Mouse (Mus musculus) hindbrain, embryonic 15.5 days (tissue): ENCODE results near the gene Zbtb42. TPM values are rescaled to one million over a fixed set of nuclear protein-coding genes. Genes with fewer than 3 reads are reported as not detected.

Experiments used
- ATAC-seq: fragments of 200-750 bp; cut with Nextera tagmentation; 2 replicates; pipeline ENCODE4 v1.8.0; 2017; ENCODE audit warnings: low read depth, moderate number of reproducible peaks, moderate TSS enrichment; ENCODE audit not compliant: low FRiP score
- H3K27ac ChIP-seq: fragments of 300-500 bp; sonication (generic); replicated peaks from 2 replicates; pipeline ENCODE4 v1.5.1; 2015; ENCODE audit warnings: mild to moderate bottlenecking, inconsistent platforms
- H3K27me3 ChIP-seq: fragments of 300-500 bp; sonication (generic); 2 replicates; pipeline ENCODE4 v1.6.1; 2015; ENCODE audit warnings: control low read depth, inconsistent platforms
- H3K36me3 ChIP-seq: fragments of 300-500 bp; sonication (generic); 2 replicates; pipeline ENCODE4 v1.6.1; 2015; ENCODE audit warnings: control low read depth, inconsistent platforms
- H3K4me1 ChIP-seq: fragments of 300-500 bp; sonication (generic); replicated peaks from 2 replicates; pipeline ENCODE4 v1.6.1; 2015; ENCODE audit warnings: control low read depth, inconsistent platforms
- H3K4me2 ChIP-seq: fragments of 300-500 bp; sonication (generic); 2 replicates; pipeline ENCODE4 v1.6.1; 2015; ENCODE audit warnings: moderate library complexity, mild to moderate bottlenecking, inconsistent platforms
- H3K4me3 ChIP-seq: fragments of 300-500 bp; sonication (generic); 2 replicates; pipeline ENCODE4 v1.5.1; 2015; ENCODE audit warnings: mild to moderate bottlenecking, inconsistent platforms
- H3K9ac ChIP-seq: fragments of 300-500 bp; sonication (generic); 2 replicates; pipeline ENCODE4 v1.6.1; 2015; ENCODE audit warnings: inconsistent platforms
- H3K9me3 ChIP-seq: fragments of 300-500 bp; sonication (generic); 2 replicates; pipeline ENCODE4 v1.6.1; 2016; ENCODE audit warnings: control low read depth, inconsistent platforms
- WGBS: fragments of 180-500 bp; shearing (Covaris S2); methylation state at CpG from one replicate; pipeline ENCODE4 v1.1.7; 2015; 5-methylcytosine and 5-hydroxymethylcytosine counted together
- microRNA-seq: library from miRNA; unstranded; fragments of <30 nt; microRNA quantifications from one replicate; pipeline ENCODE4, GENCODE M21; 2016
- polyA plus RNA-seq: library from polyadenylated mRNA; unstranded; fragments of >200 nt; fragmentation: Nextera tagmentation; extraction: Ambion mirVana; gene quantifications from 2 replicates; pipeline ENCODE4 v1.2.1, GENCODE M21; 2015

Gene Zbtb42
- polyA plus RNA-seq, 1 experiment from 2014 or later, result 4.2 TPM

GRCm38 (mm10) chr12:112722240-112723027 lies 43.8 kb downstream of the Zbtb42 start:
- Histone ChIP-seq H3K4me1 (peaks cover 52% of the 10 kb centered on the region), H3K27me3 (peaks cover 2% of the 10 kb centered on the region; the same call in 1 of the 2 replicates), H3K36me3 (no peaks in the 10 kb centered on the region), H3K4me3 (peak overlapping the region; percentile 92), H3K9me3 (no peaks in the 10 kb centered on the region), H3K27ac (peak overlapping the region; percentile 65), H3K4me2 (peak overlapping the region; percentile 91), H3K9ac (peak overlapping the region; percentile 93)
- under 1% methylated on average over 54 of the region's 75 CpGs for WGBS
- peak; percentile 55 for ATAC-seq

GRCm38 (mm10) chr12:112723028-112723330 lies 44.4 kb downstream of the Zbtb42 start:
- peaks cover 2% of the 10 kb centered on the region; the same call in 1 of the 2 replicates for H3K27me3 ChIP-seq
- H3K9ac ChIP-seq, result peak overlapping the region; percentile 93
- H3K27ac ChIP-seq, result peak overlapping the region; percentile 65
- peak overlapping the region; percentile 91 for H3K4me2 ChIP-seq
- 6% methylated on average over 5 of the region's 5 CpGs for WGBS
- H3K9me3 ChIP-seq, result no peaks in the 10 kb centered on the region
- peak overlapping the region; percentile 92 for H3K4me3 ChIP-seq
- no peaks in the 10 kb centered on the region for H3K36me3 ChIP-seq
- H3K4me1 ChIP-seq, result peaks cover 55% of the 10 kb centered on the region
- ATAC-seq, result peak; percentile 31

- H3K27me3 ChIP-seq, result peaks cover 2% of the 10 kb centered on the region; the same call in 1 of the 2 replicates
- no peaks in the 10 kb centered on the region for H3K9me3 ChIP-seq
- no peaks in the 10 kb centered on the region for H3K36me3 ChIP-seq
- H3K27ac ChIP-seq, result no peak overlapping the region
- no peak for ATAC-seq
- 85% methylated on average over 6 of the region's 6 CpGs for WGBS
- peaks cover 55% of the 10 kb centered on the region for H3K4me1 ChIP-seq
- H3K4me3 ChIP-seq, result peak overlapping the region; percentile 92
- peak overlapping the region; percentile 93 for H3K9ac ChIP-seq
- peak overlapping the region; percentile 91 for H3K4me2 ChIP-seq
Measured at GRCm38 (mm10) chr12:112723445-112723844, 44.8 kb downstream of the Zbtb42 start.

DNA sequence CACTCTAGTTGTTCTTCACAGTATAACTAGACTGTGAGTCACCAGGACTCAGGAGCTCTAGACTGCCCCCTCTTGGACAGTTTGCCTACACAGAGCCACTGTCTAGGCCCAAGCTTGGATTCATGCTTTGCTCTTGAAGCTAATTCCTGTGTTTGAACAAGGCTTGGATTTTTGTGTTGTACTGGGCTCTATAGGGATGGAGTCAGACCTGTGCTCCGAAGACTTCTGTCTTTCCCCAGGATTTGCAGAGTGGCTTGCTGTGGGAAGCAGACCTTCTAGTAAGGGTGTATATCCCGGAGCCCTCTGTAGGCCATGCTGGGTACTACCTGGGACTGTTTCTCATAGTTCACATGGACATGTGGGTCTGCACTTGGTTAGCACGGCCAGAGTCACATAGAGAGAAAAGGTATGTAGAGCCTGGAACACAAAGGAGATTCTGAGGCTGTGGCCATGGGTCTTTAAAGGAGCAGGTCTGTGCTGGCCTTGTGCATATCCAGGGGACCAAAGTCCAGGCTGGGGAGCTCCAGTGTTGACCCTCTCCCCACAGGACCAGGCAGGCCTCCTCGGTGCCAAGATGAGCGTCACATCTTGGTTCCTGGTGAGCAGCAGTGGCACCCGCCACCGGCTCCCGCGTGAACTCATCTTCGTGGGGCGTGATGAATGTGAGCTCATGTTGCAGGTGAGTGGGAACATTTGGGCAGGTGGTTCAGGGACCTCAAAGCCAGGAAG lies 45.6 kb downstream of the Zbtb42 start:
- no peaks in the 10 kb centered on the region for H3K36me3 ChIP-seq
- no peak overlapping the region for H3K4me3 ChIP-seq
- peaks cover 55% of the 10 kb centered on the region for H3K4me1 ChIP-seq
- WGBS, result 77% methylated on average over 11 of the region's 11 CpGs
- ATAC-seq, result peak; percentile 10; the same call in 1 of the 2 replicates
- H3K27ac ChIP-seq, result no peak overlapping the region
- H3K9ac ChIP-seq, result no peak overlapping the region
- H3K27me3 ChIP-seq, result peaks cover 2% of the 10 kb centered on the region; the same call in 1 of the 2 replicates
- H3K9me3 ChIP-seq, result no peaks in the 10 kb centered on the region
- peak overlapping the region; percentile 91 for H3K4me2 ChIP-seq

- Histone ChIP-seq H3K4me2 (no peak overlapping the region), H3K4me3 (no peak overlapping the region), H3K36me3 (peaks cover 5% of the 10 kb centered on the region), H3K9ac (no peak overlapping the region), H3K27me3 (no peaks in the 10 kb centered on the region), H3K27ac (no peak overlapping the region), H3K9me3 (no peaks in the 10 kb centered on the region), H3K4me1 (peaks cover 42% of the 10 kb centered on the region)
- 54% methylated on average over 8 of the region's 8 CpGs for WGBS
- no peak for ATAC-seq
Measured at GRCm38 (mm10) chr12:112727801-112728200, 49.2 kb downstream of the Zbtb42 start.

- Histone ChIP-seq H3K4me1 (peaks cover 12% of the 10 kb centered on the region), H3K9ac (no peak overlapping the region), H3K9me3 (no peaks in the 10 kb centered on the region), H3K36me3 (peaks cover 17% of the 10 kb centered on the region), H3K4me2 (no peak overlapping the region), H3K27ac (no peak overlapping the region), H3K4me3 (no peak overlapping the region), H3K27me3 (no peaks in the 10 kb centered on the region)
- WGBS, result 90% methylated on average over 14 of the region's 14 CpGs
- ATAC-seq, result no peak
Measured at GRCm38 (mm10) chr12:112730808-112731207, 52.2 kb downstream of the Zbtb42 start.

Small RNAs within 50 kb of the gene (microRNA-seq; reads per million reads assigned to microRNA genes)
- not detected for gene Mir6939

Other genes starting within 250 kb of the Zbtb42 start
- gene A530016L24Rik, start 189.4 kb upstream of the Zbtb42 start, polyA plus RNA-seq, result 0.09 and 0.18 TPM in 2 replicates
- 78.4 and 84.4 TPM in 2 replicates for gene Tmem179, start 162.1 kb upstream of the Zbtb42 start, polyA plus RNA-seq
- gene Inf2, start 90.0 kb upstream of the Zbtb42 start, polyA plus RNA-seq, result 0.89 and 1.0 TPM in 2 replicates
- 5.8 and 6.3 TPM in 2 replicates for gene Adssl1, start 58.8 kb upstream of the Zbtb42 start, polyA plus RNA-seq
- gene Siva1, start 34.1 kb upstream of the Zbtb42 start, polyA plus RNA-seq, result 55.6 and 61.2 TPM in 2 replicates
- 150 and 159 TPM in 2 replicates for gene Akt1, start 3.9 kb upstream of the Zbtb42 start, polyA plus RNA-seq
- 45.7 and 48.8 TPM in 2 replicates for gene Cep170b, start 41.6 kb downstream of the Zbtb42 start, polyA plus RNA-seq
- 6.3 and 9.2 TPM in 2 replicates for gene Pld4, start 81.8 kb downstream of the Zbtb42 start, polyA plus RNA-seq
- gene Ahnak2, start 123.8 kb downstream of the Zbtb42 start, polyA plus RNA-seq, result 1.8 and 3.3 TPM in 2 replicates
- 21.6 and 22.7 TPM in 2 replicates for gene Clba1, start 130.1 kb downstream of the Zbtb42 start, polyA plus RNA-seq
- 37.3 and 44.6 TPM in 2 replicates for gene Cdca4, start 150.6 kb downstream of the Zbtb42 start, polyA plus RNA-seq
- gene Gpr132, start 189.4 kb downstream of the Zbtb42 start, polyA plus RNA-seq, result not detected in 2 replicates